Mouse (Mus musculus) adrenal gland, adult 2 months (tissue): Measurements from ENCODE around the gene Pla2g12b. TPM values are rescaled to one million over a fixed set of nuclear protein-coding genes. Genes with fewer than 3 reads are reported as not detected.
"Not testable (repeated sequence)": the region's sequence is repeated elsewhere in the genome, so short reads cannot be mapped to it uniquely, and the experiment has no call there.

ENCODE experiments used
- DNase-seq: peaks from one replicate; pipeline ENCODE4 v3.0.0; 2021
- long read RNA-seq: library from polyadenylated mRNA; stranded (forward); transcript quantifications from one replicate; pipeline ENCODE4 v2.0.0, GENCODE M21; 2021
- polyA plus RNA-seq: library from polyadenylated mRNA; depleted of rRNA; stranded (reverse); fragments of >200 nt; gene quantifications from 2 replicates; pipeline ENCODE4 v1.2.3, GENCODE M21; 2012; rRNA removed
- total RNA-seq, 2 experiments: library from RNA; stranded (reverse); gene quantifications; 2 replicates each; pipeline ENCODE4 v1.2.3; 2021

Gene Pla2g12b
- not detected for total RNA-seq
- polyA plus RNA-seq, result not detected in 2 replicates
- long read RNA-seq, partial matches to known transcripts, result 0 of 1 reads
- long read RNA-seq, other reads (novel, unspliced or antisense), result 1 of 1 reads

GRCm38 (mm10) chr10:59402899-59403792, at the start of gene Pla2g12b:
Gene Pla2g12b (plus strand): TSS chr10:59403660.
- no peak for DNase-seq

GRCm38 (mm10) chr10:59354120-59354519, 49.3 kb upstream of the Pla2g12b start:
- DNase-seq, result no peak

- DNase-seq, result no peak
Observed at GRCm38 (mm10) chr10:59355020-59355419, 48.4 kb upstream of the Pla2g12b start.

GRCm38 (mm10) chr10:59358744-59359143, 44.7 kb upstream of the Pla2g12b start:
- DNase-seq, result no peak

GRCm38 (mm10) chr10:59363208-59363607, 40.3 kb upstream of the Pla2g12b start:
- no peak for DNase-seq

- no peak for DNase-seq
Observed at GRCm38 (mm10) chr10:59364551-59364950, 38.9 kb upstream of the Pla2g12b start.

- DNase-seq, result no peak
Observed at GRCm38 (mm10) chr10:59365804-59366589, 37.5 kb upstream of the Pla2g12b start.

GRCm38 (mm10) chr10:59366746-59367145, 36.7 kb upstream of the Pla2g12b start:
- DNase-seq, result no peak

- DNase-seq, result no peak
Observed at GRCm38 (mm10) chr10:59367206-59367605, 36.3 kb upstream of the Pla2g12b start.

- no peak for DNase-seq
Observed at GRCm38 (mm10) chr10:59368729-59369128, 34.7 kb upstream of the Pla2g12b start.

- no peak for DNase-seq
Observed at GRCm38 (mm10) chr10:59369426-59369825, 34.0 kb upstream of the Pla2g12b start.

GRCm38 (mm10) chr10:59377906-59378305, 25.6 kb upstream of the Pla2g12b start:
- no peak for DNase-seq

- DNase-seq, result no peak
Observed at GRCm38 (mm10) chr10:59378728-59379127, 24.7 kb upstream of the Pla2g12b start.

- DNase-seq, result no peak
Observed at GRCm38 (mm10) chr10:59379927-59380326, 23.5 kb upstream of the Pla2g12b start.

- no peak for DNase-seq
Observed at GRCm38 (mm10) chr10:59380411-59380821, 23.0 kb upstream of the Pla2g12b start.

- not testable (repeated sequence) for DNase-seq
Observed at GRCm38 (mm10) chr10:59381563-59381962, 21.9 kb upstream of the Pla2g12b start.

- no peak for DNase-seq
Observed at GRCm38 (mm10) chr10:59386951-59387350, 16.5 kb upstream of the Pla2g12b start.

GRCm38 (mm10) chr10:59389652-59390051, 13.8 kb upstream of the Pla2g12b start:
- no peak for DNase-seq

GRCm38 (mm10) chr10:59391907-59392306, 11.6 kb upstream of the Pla2g12b start:
- DNase-seq, result no peak

GRCm38 (mm10) chr10:59395461-59395860, 8.0 kb upstream of the Pla2g12b start, which contains the start of gene Gm10273:
Gene Gm10273 (plus strand): TSS chr10:59395632.
- not testable (repeated sequence) for DNase-seq

GRCm38 (mm10) chr10:59403793-59404149, 311 bp downstream of the Pla2g12b start:
- no peak for DNase-seq

GRCm38 (mm10) chr10:59408499-59408898, 5.0 kb downstream of the Pla2g12b start:
- DNase-seq, result no peak

GRCm38 (mm10) chr10:59410264-59410663, 6.8 kb downstream of the Pla2g12b start:
- DNase-seq, result no peak
